Mouse (Mus musculus): Measurements from ENCODE around the gene E2f7. TPM values are rescaled to one million over a fixed set of nuclear protein-coding genes. Genes with fewer than 3 reads are reported as not detected.

E2f7 gene
- polyA plus RNA-seq (2015; fragmentation: Nextera tagmentation; extraction: Ambion mirVana): 26.5 and 29.5 TPM in 2 replicates

DNA sequence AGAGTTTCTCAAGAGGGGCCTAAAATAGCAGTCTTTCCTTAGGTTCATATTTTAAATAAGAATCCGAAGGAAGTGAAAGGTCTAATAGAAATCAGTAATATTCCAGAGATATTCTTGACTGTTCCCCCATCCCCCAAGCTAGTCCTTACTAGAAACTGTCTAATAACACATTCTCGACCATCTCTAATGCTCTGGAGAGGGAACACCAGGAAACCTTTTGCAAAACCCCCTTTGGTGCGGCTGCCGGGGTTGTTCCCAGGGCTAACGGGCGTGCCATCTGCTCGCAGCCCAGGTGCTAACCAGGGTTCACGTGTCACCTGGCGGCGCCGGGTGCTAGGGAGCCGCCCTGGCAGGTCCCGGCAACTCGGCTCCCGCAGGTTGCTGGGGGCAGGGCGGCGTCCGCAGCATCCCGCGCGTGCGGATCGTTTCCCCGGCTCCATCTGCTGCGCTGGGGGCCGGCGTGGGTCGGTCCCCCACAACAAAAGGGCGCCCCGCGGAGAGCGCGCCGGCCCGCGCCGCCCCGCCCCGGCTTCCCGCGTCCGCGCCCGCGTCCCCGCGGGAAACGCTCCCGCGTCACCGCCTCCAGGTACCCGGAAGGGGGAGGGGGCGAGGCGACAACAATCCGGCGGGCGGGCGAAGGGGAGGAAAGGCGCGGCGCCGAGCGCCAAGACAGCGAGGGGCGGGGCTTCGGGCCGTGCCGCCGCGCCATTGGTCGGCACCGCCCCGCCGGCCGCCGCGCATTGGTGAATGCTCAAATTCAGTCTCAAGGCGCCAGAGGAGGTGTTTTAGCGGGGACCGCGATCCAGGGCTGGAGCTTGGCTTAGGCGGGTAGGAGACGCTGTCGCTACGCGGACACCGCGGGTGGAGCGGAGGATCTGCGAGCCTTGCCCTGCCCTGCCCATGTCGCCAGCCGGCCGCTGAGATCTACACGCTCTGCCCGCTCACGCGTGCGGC lies at the start of gene E2f7:
E2f7 (plus strand) TSS at position 754 of the 954 bp plus-strand sequence.
- peak within 1 kb of the TSS; percentile 89 for H3K4me3 ChIP-seq (replicated peaks)
- ATAC-seq (replicated peaks; ENCODE audit: low FRiP score): peak; percentile 98
- H3K9me3 ChIP-seq (replicated peaks): no peaks in the 10 kb centered on the region
- peak within 1 kb of the TSS; percentile 82 for H3K27ac ChIP-seq
- peaks cover 26% of the 10 kb centered on the region for H3K36me3 ChIP-seq
- H3K27me3 ChIP-seq: no peaks in the 10 kb centered on the region; the same call in 1 of the 2 replicates
- peaks cover 32% of the 10 kb centered on the region for H3K4me1 ChIP-seq
- peak within 1 kb of the TSS; percentile 76 for H3K9ac ChIP-seq
- under 1% methylated on average over 97 of the region's 98 CpGs for WGBS
- peak within 1 kb of the TSS; percentile 95 for H3K4me2 ChIP-seq

GRCm38 (mm10) chr10:110701276-110701675 lies 44.0 kb upstream of the E2f7 start:
- Histone ChIP-seq H3K4me2 (no peak overlapping the region), H3K9ac (no peak overlapping the region), H3K4me3 (replicated peaks) (no peak overlapping the region), H3K9me3 (replicated peaks) (no peaks in the 10 kb centered on the region), H3K27me3 (no peaks in the 10 kb centered on the region), H3K4me1 (no peaks in the 10 kb centered on the region), H3K27ac (no peak overlapping the region), H3K36me3 (no peaks in the 10 kb centered on the region)
- ATAC-seq (replicated peaks; ENCODE audit: low FRiP score): no peak
- 74% methylated on average over 1 of the region's 1 CpGs for WGBS

- ATAC-seq (replicated peaks; ENCODE audit: low FRiP score): no peak
- 47% methylated on average over 9 of the region's 9 CpGs for WGBS
- H3K9ac ChIP-seq: no peak overlapping the region
- H3K36me3 ChIP-seq: no peaks in the 10 kb centered on the region
- no peaks in the 10 kb centered on the region for H3K27me3 ChIP-seq
- H3K9me3 ChIP-seq (replicated peaks): no peaks in the 10 kb centered on the region
- no peak overlapping the region for H3K4me3 ChIP-seq (replicated peaks)
- H3K4me1 ChIP-seq: no peaks in the 10 kb centered on the region
- H3K27ac ChIP-seq: no peak overlapping the region
- no peak overlapping the region for H3K4me2 ChIP-seq
These were observed 39.6 kb upstream of the E2f7 start for GRCm38 (mm10) chr10:110705672-110706071.

GRCm38 (mm10) chr10:110707390-110708113 lies 37.7 kb upstream of the E2f7 start:
- Histone ChIP-seq H3K9ac (no peak overlapping the region), H3K36me3 (no peaks in the 10 kb centered on the region), H3K4me1 (no peaks in the 10 kb centered on the region), H3K4me2 (peak overlapping the region; percentile 32), H3K9me3 (replicated peaks) (no peaks in the 10 kb centered on the region), H3K27me3 (no peaks in the 10 kb centered on the region), H3K4me3 (replicated peaks) (no peak overlapping the region), H3K27ac (peak overlapping the region; percentile 56)
- ATAC-seq (replicated peaks; ENCODE audit: low FRiP score): peak; percentile 89
- WGBS: 47% methylated on average over 16 of the region's 16 CpGs

- H3K27me3 ChIP-seq: no peaks in the 10 kb centered on the region
- no peak overlapping the region for H3K9ac ChIP-seq
- no peak overlapping the region for H3K4me2 ChIP-seq
- ATAC-seq (replicated peaks; ENCODE audit: low FRiP score): no peak
- no peaks in the 10 kb centered on the region for H3K36me3 ChIP-seq
- no peaks in the 10 kb centered on the region for H3K9me3 ChIP-seq (replicated peaks)
- no peak overlapping the region for H3K4me3 ChIP-seq (replicated peaks)
- no peaks in the 10 kb centered on the region for H3K4me1 ChIP-seq
- 55% methylated on average over 10 of the region's 10 CpGs for WGBS
- no peak overlapping the region for H3K27ac ChIP-seq
These were observed 28.4 kb upstream of the E2f7 start for GRCm38 (mm10) chr10:110716887-110717286.

DNA sequence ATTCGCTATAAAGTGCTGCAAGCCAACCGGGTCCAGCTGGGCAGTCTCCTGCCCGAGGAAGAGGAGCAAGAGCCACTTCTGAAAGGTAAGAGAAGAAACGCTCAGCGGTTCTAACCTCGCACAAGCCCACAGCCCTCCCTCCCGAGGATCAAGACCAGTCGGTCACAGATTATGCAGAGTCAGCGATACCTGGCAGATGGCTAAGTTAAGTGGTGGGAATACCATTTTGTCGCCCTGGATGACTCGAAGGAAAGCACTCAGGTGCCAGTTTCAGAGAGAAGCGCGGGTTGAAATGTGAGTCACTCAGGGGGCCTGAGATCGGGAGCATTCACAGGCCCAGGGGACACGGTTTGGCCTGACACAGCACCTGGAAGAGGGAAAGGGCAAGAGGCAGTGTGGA lies 18.8 kb upstream of the E2f7 start:
- Histone ChIP-seq H3K4me1 (no peaks in the 10 kb centered on the region), H3K9me3 (replicated peaks) (no peaks in the 10 kb centered on the region), H3K4me3 (replicated peaks) (no peak overlapping the region), H3K36me3 (no peaks in the 10 kb centered on the region), H3K27ac (no peak overlapping the region), H3K4me2 (no peak overlapping the region), H3K27me3 (no peaks in the 10 kb centered on the region), H3K9ac (no peak overlapping the region)
- ATAC-seq (replicated peaks; ENCODE audit: low FRiP score): no peak
- 89% methylated on average over 15 of the region's 15 CpGs for WGBS

- ATAC-seq (replicated peaks; ENCODE audit: low FRiP score): no peak
- WGBS: 59% methylated on average over 4 of the region's 4 CpGs
These were observed 17.4 kb upstream of the E2f7 start for GRCm38 (mm10) chr10:110727816-110728215.

GRCm38 (mm10) chr10:110733343-110733742 lies 11.9 kb upstream of the E2f7 start:
- no peak overlapping the region for H3K4me3 ChIP-seq (replicated peaks)
- no peaks in the 10 kb centered on the region for H3K36me3 ChIP-seq
- 20% methylated on average over 6 of the region's 6 CpGs for WGBS
- H3K27me3 ChIP-seq: peaks cover 6% of the 10 kb centered on the region; the same call in 1 of the 2 replicates
- no peak overlapping the region for H3K4me2 ChIP-seq
- no peak overlapping the region for H3K9ac ChIP-seq
- H3K4me1 ChIP-seq: peaks cover 9% of the 10 kb centered on the region
- H3K27ac ChIP-seq: no peak overlapping the region
- H3K9me3 ChIP-seq (replicated peaks): no peaks in the 10 kb centered on the region
- 0 out of 2 replicates have a peak, but pooled peaks have one; percentile 55 for ATAC-seq (replicated peaks; ENCODE audit: low FRiP score)

More at GRCm38 (mm10) chr10:110727816-110728215, 17.4 kb upstream of the E2f7 start:
- H3K4me1 ChIP-seq: no peaks in the 10 kb centered on the region
- no peaks in the 10 kb centered on the region for H3K27me3 ChIP-seq
- no peak overlapping the region for H3K4me3 ChIP-seq (replicated peaks)
- H3K9ac ChIP-seq: no peak overlapping the region
- H3K27ac ChIP-seq: no peak overlapping the region
- no peaks in the 10 kb centered on the region for H3K9me3 ChIP-seq (replicated peaks)
- H3K36me3 ChIP-seq: no peaks in the 10 kb centered on the region
- no peak overlapping the region for H3K4me2 ChIP-seq

DNA sequence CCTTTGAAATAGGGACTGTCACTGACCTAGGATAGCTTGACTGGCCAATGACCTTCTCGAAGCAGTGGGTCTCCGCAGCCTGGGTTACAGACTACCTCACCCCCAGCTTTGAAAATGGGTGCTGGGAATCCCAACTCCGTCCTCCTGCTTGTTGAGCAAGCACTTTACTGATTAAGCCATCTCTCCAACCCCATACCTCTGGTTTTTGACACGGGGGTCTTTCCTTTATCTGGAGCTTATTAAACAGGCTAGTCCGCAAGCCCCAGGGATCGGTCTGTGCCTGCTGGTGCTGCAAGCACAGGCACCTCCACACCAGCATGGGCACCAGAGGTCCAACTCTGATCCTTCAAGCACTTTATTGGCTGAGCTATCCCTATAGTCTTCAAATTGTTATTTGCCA lies 1.5 kb upstream of the E2f7 start:
- H3K9me3 ChIP-seq (replicated peaks): no peaks in the 10 kb centered on the region

DNA sequence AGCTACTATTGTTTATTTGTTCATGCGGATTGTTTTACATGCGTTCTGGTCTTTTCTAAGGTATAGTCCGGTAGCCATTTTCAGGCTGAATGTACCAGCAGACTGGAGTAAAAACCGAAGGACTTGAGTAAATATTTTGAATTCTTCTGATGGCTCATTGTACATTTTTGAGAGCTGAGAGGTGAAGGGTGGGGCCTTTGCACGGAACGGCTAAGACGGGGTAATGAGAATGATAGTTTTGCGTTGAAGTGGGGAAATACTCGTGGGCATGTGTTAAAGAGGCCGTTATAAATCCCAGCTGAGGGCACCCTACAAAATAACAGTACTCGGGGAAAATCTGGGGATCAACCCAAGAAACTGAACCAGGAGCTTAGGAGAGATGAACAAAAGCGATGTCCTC lies 1.1 kb upstream of the E2f7 start:
- peak overlapping the region; percentile 89; the same call in 1 of the 2 replicates for H3K4me3 ChIP-seq (replicated peaks)
- peaks cover 17% of the 10 kb centered on the region for H3K36me3 ChIP-seq
- no peaks in the 10 kb centered on the region for H3K9me3 ChIP-seq (replicated peaks)
- H3K4me2 ChIP-seq: peak overlapping the region; percentile 95; the same call in 1 of the 2 replicates
- no peak overlapping the region for H3K27ac ChIP-seq
- WGBS: 64% methylated on average over 12 of the region's 12 CpGs
- H3K27me3 ChIP-seq: no peaks in the 10 kb centered on the region; the same call in 1 of the 2 replicates
- no peak for ATAC-seq (replicated peaks; ENCODE audit: low FRiP score)
- H3K9ac ChIP-seq: no peak overlapping the region
- peaks cover 29% of the 10 kb centered on the region for H3K4me1 ChIP-seq

More for the DNA sequence above, 1.5 kb upstream of the E2f7 start:
- no peak for ATAC-seq (replicated peaks; ENCODE audit: low FRiP score)
- 83% methylated on average over 6 of the region's 6 CpGs for WGBS
- H3K27me3 ChIP-seq: no peaks in the 10 kb centered on the region; the same call in 1 of the 2 replicates
- H3K4me1 ChIP-seq: peaks cover 29% of the 10 kb centered on the region
- H3K9ac ChIP-seq: no peak overlapping the region
- H3K4me3 ChIP-seq (replicated peaks): no peak overlapping the region
- H3K36me3 ChIP-seq: peaks cover 13% of the 10 kb centered on the region
- H3K27ac ChIP-seq: no peak overlapping the region
- no peak overlapping the region for H3K4me2 ChIP-seq

GRCm38 (mm10) chr10:110745640-110746032 lies 397 bp downstream of the E2f7 start:
- peak; percentile 71 for ATAC-seq (replicated peaks; ENCODE audit: low FRiP score)
- Histone ChIP-seq H3K27ac (peak overlapping the region; percentile 82), H3K9ac (peak overlapping the region; percentile 76), H3K36me3 (peaks cover 30% of the 10 kb centered on the region), H3K27me3 (no peaks in the 10 kb centered on the region), H3K9me3 (replicated peaks) (no peaks in the 10 kb centered on the region), H3K4me3 (replicated peaks) (peak overlapping the region; percentile 89), H3K4me1 (peaks cover 32% of the 10 kb centered on the region), H3K4me2 (peak overlapping the region; percentile 95)
- WGBS: under 1% methylated on average over 23 of the region's 23 CpGs

DNA sequence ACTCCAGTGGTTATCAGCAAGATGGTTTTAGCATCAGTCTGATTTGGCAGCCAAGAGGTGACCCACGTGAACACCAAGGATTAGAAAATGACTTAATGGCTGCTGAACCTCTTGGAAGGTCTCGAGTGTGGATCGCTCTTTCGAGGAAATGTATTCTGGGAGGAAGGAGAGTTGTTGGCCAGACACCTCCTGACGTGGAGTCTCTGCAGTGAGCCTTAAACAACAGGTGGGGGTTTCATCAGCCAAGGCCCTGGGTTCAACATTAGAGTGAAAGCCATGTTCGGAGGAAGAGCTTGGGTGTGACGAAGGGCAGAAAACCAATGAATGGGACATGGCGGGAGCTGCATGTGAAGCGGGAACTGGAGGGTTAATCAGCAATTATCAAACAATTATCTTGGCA lies 3.8 kb downstream of the E2f7 start:
- H3K36me3 ChIP-seq: peaks cover 62% of the 10 kb centered on the region

More for the DNA sequence above, 3.8 kb downstream of the E2f7 start:
- Histone ChIP-seq H3K27me3 (no peaks in the 10 kb centered on the region), H3K9ac (no peak overlapping the region), H3K27ac (no peak overlapping the region), H3K4me1 (peaks cover 38% of the 10 kb centered on the region), H3K4me2 (no peak overlapping the region), H3K9me3 (replicated peaks) (no peaks in the 10 kb centered on the region), H3K4me3 (replicated peaks) (no peak overlapping the region)
- WGBS: 93% methylated on average over 9 of the region's 9 CpGs
- no peak for ATAC-seq (replicated peaks; ENCODE audit: low FRiP score)
